Mouse (Mus musculus) limb, embryonic 14.5 days (tissue): ENCODE data around the gene Spata20. TPM values are rescaled to one million over a fixed set of nuclear protein-coding genes. Genes with fewer than 3 reads are reported as not detected.

ENCODE experiments used
- ATAC-seq: fragments of 200-750 bp; cut with Nextera tagmentation; 2 replicates; pipeline ENCODE4 v1.8.0; 2017; ENCODE audit warnings: low read depth, moderate number of reproducible peaks, moderate TSS enrichment; ENCODE audit not compliant: low FRiP score
- DNase-seq: peaks from one replicate; pipeline ENCODE4 v3.0.0-alpha.2; 2015; ENCODE audit warnings: low spot score
- H3K27ac ChIP-seq: fragments of 300-500 bp; sonication (generic); replicated peaks from 2 replicates; pipeline ENCODE4 v1.5.1; 2014; ENCODE audit warnings: low read depth, mild to moderate bottlenecking, low read length, moderate library complexity, mixed read lengths
- H3K27me3 ChIP-seq: fragments of 300-500 bp; sonication (generic); 2 replicates; pipeline ENCODE4 v1.6.1; 2014; ENCODE audit warnings: low read length, mixed read lengths; ENCODE audit not compliant: control insufficient read depth, insufficient read depth
- H3K36me3 ChIP-seq: fragments of 300-500 bp; sonication (generic); 2 replicates; pipeline ENCODE4 v1.6.1; 2014; ENCODE audit warnings: mild to moderate bottlenecking, low read length, moderate library complexity, mixed read lengths; ENCODE audit not compliant: control insufficient read depth, insufficient read depth
- H3K4me1 ChIP-seq: fragments of 300-500 bp; sonication (generic); 2 replicates; pipeline ENCODE4 v1.6.1; 2014; ENCODE audit warnings: antibody characterized with exemption, low read length, mixed read lengths; ENCODE audit not compliant: control insufficient read depth, insufficient read depth
- H3K4me2 ChIP-seq: fragments of 300-500 bp; sonication (generic); replicated peaks from 2 replicates; pipeline ENCODE4 v1.6.1; 2014; ENCODE audit warnings: low read depth, mild to moderate bottlenecking, low read length, moderate library complexity; ENCODE audit not compliant: severe bottlenecking
- H3K4me3 ChIP-seq: fragments of 300-500 bp; sonication (generic); replicated peaks from 2 replicates; pipeline ENCODE4 v1.5.1; 2014; ENCODE audit warnings: low read length
- H3K9ac ChIP-seq: fragments of 300-500 bp; sonication (generic); 2 replicates; pipeline ENCODE4 v1.6.1; 2014; ENCODE audit warnings: mild to moderate bottlenecking, low read depth, low read length, moderate library complexity; ENCODE audit not compliant: severe bottlenecking
- H3K9me3 ChIP-seq: fragments of 300-500 bp; sonication (generic); 2 replicates; pipeline ENCODE4 v1.6.1; 2016; ENCODE audit warnings: low read length; ENCODE audit not compliant: control insufficient read depth
- POLR2A ChIP-seq: fragments of 200-500 bp; IDR thresholded peaks from 2 replicates; pipeline ENCODE4 v1.8.0; 2012; ENCODE audit warnings: inconsistent platforms, mild to moderate bottlenecking, moderate library complexity, borderline replicate concordance; ENCODE audit not compliant: insufficient read depth, insufficient read length; ENCODE audit errors: extremely low read depth
- WGBS: fragments of 180-500 bp; shearing (Covaris S2); extraction: QIAGEN DNeasy Blood & Tissue Kit; methylation state at CpG from one replicate; pipeline ENCODE4 v1.1.7; 2014; 5-methylcytosine and 5-hydroxymethylcytosine counted together
- polyA plus RNA-seq, 2 experiments: library from polyadenylated mRNA; depleted of rRNA in 1 of 2; stranded (reverse) in 1 of 2; unstranded in 1 of 2; fragments of >200 nt; fragmentation: Nextera tagmentation in 1 of 2; extraction: Ambion mirVana in 1 of 2; gene quantifications; 2 replicates each; pipeline versions ENCODE4 v1.2.1 to v1.2.3; 2012 to 2014

Gene Spata20
- polyA plus RNA-seq, 2 experiments: 0.14 to 0.16 TPM

DNA sequence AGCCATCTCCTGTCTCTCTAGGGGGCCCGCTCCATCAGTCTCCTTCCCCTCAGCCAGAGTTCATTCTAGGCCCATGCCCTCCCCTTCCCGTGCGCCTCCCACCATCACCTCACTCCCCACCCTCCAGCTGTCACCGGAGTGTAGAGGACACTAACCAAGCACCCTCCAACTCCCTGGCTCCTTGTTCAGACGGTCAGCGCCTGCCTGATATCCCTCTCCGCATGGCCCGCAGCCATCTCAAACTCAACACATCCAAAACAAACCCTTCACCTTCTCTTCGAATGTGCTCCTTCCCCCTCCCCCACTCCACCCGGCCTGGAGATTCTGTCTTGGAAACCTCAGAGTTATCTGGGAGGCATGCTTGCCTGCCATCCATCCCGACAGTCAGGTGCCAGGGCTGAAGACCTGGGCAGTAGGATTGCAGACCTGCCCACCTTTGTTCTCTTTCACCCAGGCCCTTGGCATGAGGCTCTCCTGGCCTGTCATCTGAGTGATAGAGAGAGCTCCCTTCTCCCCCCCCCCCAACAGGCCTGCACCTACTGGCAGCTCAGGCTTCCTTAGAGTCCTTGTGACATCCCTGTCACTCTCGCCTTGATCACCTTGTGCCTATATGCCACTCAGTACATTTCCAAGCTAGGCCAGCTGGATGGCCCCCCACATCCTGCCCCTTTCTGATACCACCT, 34.7 kb downstream of the Spata20 start:
- Histone ChIP-seq H3K9ac (no peak overlapping the region), H3K27ac (no peak overlapping the region), H3K9me3 (no peaks in the 10 kb centered on the region), H3K4me1 (peaks cover 12% of the 10 kb centered on the region; the same call in 1 of the 2 replicates), H3K36me3 (peaks cover 76% of the 10 kb centered on the region), H3K4me2 (no peak overlapping the region), H3K27me3 (no peaks in the 10 kb centered on the region; the same call in 1 of the 2 replicates), H3K4me3 (no peak overlapping the region)
- TF ChIP-seq POLR2A: no peak
- DNase-seq: no peak
- ATAC-seq: no peak
- 51% methylated on average over 12 of the region's 12 CpGs for WGBS

GRCm38 (mm10) chr11:94449886-94450285, 36.1 kb downstream of the Spata20 start:
- H3K4me1 ChIP-seq: peaks cover 26% of the 10 kb centered on the region
- no peak overlapping the region for H3K4me3 ChIP-seq
- H3K27me3 ChIP-seq: no peaks in the 10 kb centered on the region; the same call in 1 of the 2 replicates
- no peak overlapping the region for H3K4me2 ChIP-seq
- H3K9me3 ChIP-seq: no peaks in the 10 kb centered on the region
- no peak for DNase-seq
- 66% methylated on average over 5 of the region's 5 CpGs for WGBS
- no peak overlapping the region for H3K9ac ChIP-seq
- peaks cover 73% of the 10 kb centered on the region for H3K36me3 ChIP-seq
- no peak for ATAC-seq
- no peak for TF ChIP-seq POLR2A
- H3K27ac ChIP-seq: no peak overlapping the region

DNA sequence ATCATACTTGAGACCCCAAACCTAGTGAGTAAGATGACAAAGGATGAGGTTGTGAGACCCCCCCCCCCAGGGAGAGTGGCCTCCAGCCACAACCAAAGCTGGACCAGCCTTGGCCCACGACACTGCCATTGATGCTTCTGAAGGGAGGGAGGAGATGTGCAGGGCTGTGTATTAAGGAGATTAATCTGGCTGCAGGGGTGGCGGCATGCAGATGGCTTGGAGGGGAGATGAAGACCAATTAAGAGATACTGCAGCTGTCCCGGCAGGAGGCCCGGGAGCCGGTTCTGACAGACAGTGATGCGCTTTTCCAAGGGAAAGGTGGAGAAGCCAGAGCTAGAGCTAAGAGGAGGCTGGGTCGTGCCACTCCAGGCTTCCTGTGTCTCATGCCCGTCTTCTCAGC, 36.7 kb downstream of the Spata20 start:
- ATAC-seq: no peak
- Histone ChIP-seq H3K4me3 (no peak overlapping the region), H3K4me2 (no peak overlapping the region), H3K36me3 (peaks cover 71% of the 10 kb centered on the region), H3K27ac (no peak overlapping the region), H3K9me3 (no peaks in the 10 kb centered on the region), H3K27me3 (no peaks in the 10 kb centered on the region; the same call in 1 of the 2 replicates), H3K9ac (no peak overlapping the region), H3K4me1 (peaks cover 32% of the 10 kb centered on the region)
- TF ChIP-seq POLR2A: no peak
- no peak for DNase-seq
- 69% methylated on average over 8 of the region's 8 CpGs for WGBS

GRCm38 (mm10) chr11:94447017-94447416, 39.0 kb downstream of the Spata20 start:
- Histone ChIP-seq H3K27me3 (no peaks in the 10 kb centered on the region; the same call in 1 of the 2 replicates), H3K9ac (no peak overlapping the region), H3K4me2 (no peak overlapping the region), H3K4me1 (peaks cover 54% of the 10 kb centered on the region), H3K4me3 (no peak overlapping the region), H3K27ac (no peak overlapping the region), H3K9me3 (no peaks in the 10 kb centered on the region), H3K36me3 (peaks cover 75% of the 10 kb centered on the region)
- ATAC-seq (no peak), DNase-seq (no peak)
- no peak for TF ChIP-seq POLR2A
- 49% methylated on average over 3 of the region's 3 CpGs for WGBS

- Histone ChIP-seq H3K9me3 (no peaks in the 10 kb centered on the region), H3K27ac (no peak overlapping the region), H3K4me1 (peaks cover 55% of the 10 kb centered on the region), H3K36me3 (peaks cover 77% of the 10 kb centered on the region), H3K4me2 (no peak overlapping the region), H3K27me3 (no peaks in the 10 kb centered on the region; the same call in 1 of the 2 replicates), H3K4me3 (no peak overlapping the region), H3K9ac (no peak overlapping the region)
- TF ChIP-seq POLR2A: no peak
- 41% methylated on average over 4 of the region's 4 CpGs for WGBS
- DNase-seq (no peak), ATAC-seq (no peak)
Measured at GRCm38 (mm10) chr11:94445300-94445699, 40.7 kb downstream of the Spata20 start.
